Mouse (Mus musculus) CD4-positive, CD25-positive, alpha-beta regulatory T cell (primary cell): Measurements from ENCODE around the gene Rnps1. TPM values are rescaled to one million over a fixed set of nuclear protein-coding genes. Genes with fewer than 3 reads are reported as not detected.

Source experiments
- polyA plus RNA-seq: library from polyadenylated mRNA; unstranded; fragments of 100-300 nt; shearing (Covaris generic); gene quantifications from one replicate; pipeline ENCODE4 v1.2.1, GENCODE M21; 2017

Rnps1 gene
- 197 TPM for polyA plus RNA-seq

GRCm38 (mm10) chr17:24414230-24414976 lies at the start of gene Rnps1:
TSS of gene Rnps1 (plus strand) at chr17:24414565.

GRCm38 (mm10) chr17:24426471-24427169 lies 12.3 kb downstream of the Rnps1 start, which contains the start of gene Eci1:
TSS of gene Eci1 (plus strand) at chr17:24426641.

GRCm38 (mm10) chr17:24442632-24443155 lies 28.3 kb downstream of the Rnps1 start, which contains the start of gene Dnase1l2:
TSS of gene Dnase1l2 (minus strand) at chr17:24443105.

GRCm38 (mm10) chr17:24469910-24470602 lies 55.7 kb downstream of the Rnps1 start, which contains the start of the genes E4f1 and Pgp:
TSS of gene E4f1 (minus strand) at chr17:24470313.
TSS of gene Pgp (plus strand) at chr17:24470392.

GRCm38 (mm10) chr17:24473612-24474275 lies 59.4 kb downstream of the Rnps1 start, which contains the start of gene Bricd5:
TSS of gene Bricd5 (plus strand) at chr17:24473884.

Other genes with a start within 250 kb of the Rnps1 start
- gene Atp6v0c, start 244.9 kb upstream of the Rnps1 start, polyA plus RNA-seq: 308 TPM
- gene Tbc1d24, start 209.0 kb upstream of the Rnps1 start, polyA plus RNA-seq: 0.80 TPM
- gene Ntn3, start 205.0 kb upstream of the Rnps1 start, polyA plus RNA-seq: 0.04 TPM
- 4.0 TPM for gene Tedc2, start 193.7 kb upstream of the Rnps1 start, polyA plus RNA-seq
- 2.6 TPM for gene Ccnf, start 163.1 kb upstream of the Rnps1 start, polyA plus RNA-seq
- 0.20 TPM for gene Abca17, start 63.5 kb upstream of the Rnps1 start, polyA plus RNA-seq
- gene Abca3, start 62.6 kb upstream of the Rnps1 start, polyA plus RNA-seq: 29.9 TPM
- 75.0 TPM for gene Eci1, start 12.1 kb downstream of the Rnps1 start, polyA plus RNA-seq
- 3.2 TPM for gene Dnase1l2, start 28.5 kb downstream of the Rnps1 start, polyA plus RNA-seq
- gene E4f1, start 55.7 kb downstream of the Rnps1 start, polyA plus RNA-seq: 107 TPM
- gene Pgp, start 55.8 kb downstream of the Rnps1 start, polyA plus RNA-seq: 42.3 TPM
- gene Bricd5, start 59.3 kb downstream of the Rnps1 start, polyA plus RNA-seq: 0.31 TPM
- gene Mlst8, start 64.5 kb downstream of the Rnps1 start, polyA plus RNA-seq: 26.4 TPM
- gene Caskin1, start 74.0 kb downstream of the Rnps1 start, polyA plus RNA-seq: 0.18 TPM
- 84.8 TPM for gene Traf7, start 113.4 kb downstream of the Rnps1 start, polyA plus RNA-seq
- gene Rab26, start 119.6 kb downstream of the Rnps1 start, polyA plus RNA-seq: 4.5 TPM
- gene Pkd1, start 135.3 kb downstream of the Rnps1 start, polyA plus RNA-seq: 50.6 TPM
- gene Tsc2, start 218.1 kb downstream of the Rnps1 start, polyA plus RNA-seq: 46.5 TPM
- gene Nthl1, start 218.1 kb downstream of the Rnps1 start, polyA plus RNA-seq: 7.4 TPM
- 0.26 TPM for gene Slc9a3r2, start 235.8 kb downstream of the Rnps1 start, polyA plus RNA-seq
- not detected for gene Npw, start 243.9 kb downstream of the Rnps1 start, polyA plus RNA-seq